Mouse (Mus musculus): ENCODE measurements around the gene Limd2. TPM values are rescaled to one million over a fixed set of nuclear protein-coding genes. Genes with fewer than 3 reads are reported as not detected.
"Not testable (repeated sequence)": the region's sequence is repeated elsewhere in the genome, so short reads cannot be mapped to it uniquely, and the experiment has no call there.

Gene Limd2
- polyA plus RNA-seq, 1 experiment from 2014 or later = 261 TPM

GRCm38 (mm10) chr11:106134580-106135528 lies 25.8 kb downstream of the Limd2 start:
- Histone ChIP-seq H3K4me3 (no peak overlapping the region), H3K9me3 (no peaks in the 10 kb centered on the region), H3K4me1 (peaks cover 13% of the 10 kb centered on the region), H3K27me3 (ENCODE audit: insufficient read depth, poor library complexity, severe bottlenecking) (no peaks in the 10 kb centered on the region), H3K36me3 (peaks cover 24% of the 10 kb centered on the region), H3K27ac (peak overlapping the region; percentile 80)
- WGBS = 19% methylated on average over 8 of the region's 8 CpGs
- DNase-seq (ENCODE audit: low spot score) = peak; percentile 89

GRCm38 (mm10) chr11:106132516-106132915 lies 28.1 kb downstream of the Limd2 start:
- H3K4me1 ChIP-seq = peaks cover 13% of the 10 kb centered on the region
- no peak overlapping the region for H3K27ac ChIP-seq
- H3K36me3 ChIP-seq = peaks cover 34% of the 10 kb centered on the region
- DNase-seq (ENCODE audit: low spot score) = no peak
- no peaks in the 10 kb centered on the region for H3K27me3 ChIP-seq (ENCODE audit: insufficient read depth, poor library complexity, severe bottlenecking)
- H3K4me3 ChIP-seq = no peak overlapping the region
- 91% methylated on average over 5 of the region's 5 CpGs for WGBS
- no peaks in the 10 kb centered on the region for H3K9me3 ChIP-seq

- Histone ChIP-seq H3K9me3 (no peaks in the 10 kb centered on the region), H3K27ac (no peak overlapping the region), H3K4me1 (peaks cover 3% of the 10 kb centered on the region), H3K27me3 (ENCODE audit: insufficient read depth, poor library complexity, severe bottlenecking) (no peaks in the 10 kb centered on the region), H3K4me3 (no peak overlapping the region), H3K36me3 (peaks cover 37% of the 10 kb centered on the region)
- DNase-seq (ENCODE audit: low spot score) = no peak
- 67% methylated on average over 1 of the region's 1 CpGs for WGBS
Measured at GRCm38 (mm10) chr11:106129477-106129876, 31.2 kb downstream of the Limd2 start.

DNA sequence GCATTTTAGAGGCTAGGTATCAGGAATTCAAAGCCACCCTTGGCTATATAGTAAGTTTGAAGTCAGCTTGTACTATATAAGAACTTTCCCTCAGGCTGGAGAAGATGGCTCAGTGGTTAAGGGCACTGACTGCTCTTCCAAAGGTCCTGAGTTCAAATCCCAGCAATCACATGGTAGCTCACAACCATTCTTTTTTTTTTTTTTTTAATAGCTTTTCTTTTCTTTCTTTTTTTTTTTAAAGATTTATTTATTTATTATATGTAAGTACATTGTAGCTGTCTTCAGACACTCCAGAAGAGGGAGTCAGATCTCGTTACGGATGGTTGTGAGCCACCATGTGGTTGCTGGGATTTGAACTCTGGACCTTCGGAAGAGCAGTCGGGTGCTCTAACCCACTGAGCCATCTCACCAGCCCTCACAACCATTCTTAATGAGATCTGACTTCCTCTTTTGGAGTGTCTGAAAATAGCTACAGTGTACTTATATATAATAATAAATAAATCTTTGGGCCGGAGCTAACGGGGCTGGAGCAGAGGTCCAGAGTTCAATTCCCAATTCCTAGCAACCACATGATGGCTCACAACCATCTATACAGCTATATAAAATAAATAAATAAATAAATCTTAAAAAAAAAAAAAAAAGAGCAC lies 33.8 kb downstream of the Limd2 start:
- peaks cover 51% of the 10 kb centered on the region for H3K36me3 ChIP-seq
- not testable (repeated sequence) for H3K4me1 ChIP-seq; DNase-seq (ENCODE audit: low spot score); H3K9me3 ChIP-seq; H3K27ac ChIP-seq; H3K27me3 ChIP-seq (ENCODE audit: insufficient read depth, poor library complexity, severe bottlenecking); H3K4me3 ChIP-seq
- WGBS = 90% methylated on average over 6 of the region's 6 CpGs

DNA sequence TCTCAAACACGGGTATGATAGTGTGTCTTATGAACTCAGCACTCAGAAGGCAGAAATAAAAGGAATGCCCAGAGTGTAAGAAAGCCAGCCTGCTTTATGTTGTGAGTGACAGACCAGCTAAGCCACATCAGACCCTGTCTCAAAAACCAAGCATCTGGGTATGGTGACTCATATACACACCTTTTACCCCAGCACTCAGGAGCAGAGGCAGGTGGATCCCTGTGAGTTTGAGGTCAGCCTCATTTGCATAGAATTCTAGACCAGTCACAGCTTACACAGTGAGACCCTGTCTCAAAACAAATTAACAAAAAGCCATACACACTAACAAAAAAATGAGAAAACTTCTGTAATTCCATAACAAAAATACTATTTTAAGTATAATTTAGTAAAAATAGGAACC lies 34.8 kb downstream of the Limd2 start:
- WGBS = 81% methylated on average over 1 of the region's 1 CpGs
- H3K27ac ChIP-seq = no peak overlapping the region
- no peak overlapping the region for H3K4me3 ChIP-seq
- H3K27me3 ChIP-seq (ENCODE audit: insufficient read depth, poor library complexity, severe bottlenecking) = no peaks in the 10 kb centered on the region
- H3K4me1 ChIP-seq = no peaks in the 10 kb centered on the region
- H3K9me3 ChIP-seq = no peaks in the 10 kb centered on the region
- DNase-seq (ENCODE audit: low spot score) = no peak
- H3K36me3 ChIP-seq = peaks cover 59% of the 10 kb centered on the region

DNA sequence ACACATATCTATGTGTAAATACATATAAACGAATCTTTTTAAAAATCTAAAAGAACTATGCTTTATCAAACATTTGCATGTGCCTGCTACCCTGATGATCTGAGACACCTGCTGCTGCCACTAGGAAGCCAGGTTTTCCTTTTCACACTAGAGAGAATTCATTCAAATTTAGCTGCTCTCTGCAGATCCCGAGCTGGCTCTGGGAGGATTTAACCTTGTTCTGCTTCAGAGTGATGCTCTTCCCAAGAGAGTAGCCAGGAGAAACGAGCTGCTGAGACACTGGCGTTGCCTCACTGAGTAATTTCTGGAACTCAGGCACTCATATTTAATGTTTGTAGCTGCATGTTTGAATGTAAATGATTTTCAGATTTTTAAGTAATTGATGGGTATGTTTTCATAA lies 35.9 kb downstream of the Limd2 start:
- Histone ChIP-seq H3K4me1 (no peaks in the 10 kb centered on the region), H3K27ac (no peak overlapping the region), H3K27me3 (ENCODE audit: insufficient read depth, poor library complexity, severe bottlenecking) (no peaks in the 10 kb centered on the region), H3K36me3 (peaks cover 62% of the 10 kb centered on the region), H3K4me3 (no peak overlapping the region), H3K9me3 (no peaks in the 10 kb centered on the region)
- DNase-seq (ENCODE audit: low spot score) = no peak
- 74% methylated on average over 4 of the region's 4 CpGs for WGBS

DNA sequence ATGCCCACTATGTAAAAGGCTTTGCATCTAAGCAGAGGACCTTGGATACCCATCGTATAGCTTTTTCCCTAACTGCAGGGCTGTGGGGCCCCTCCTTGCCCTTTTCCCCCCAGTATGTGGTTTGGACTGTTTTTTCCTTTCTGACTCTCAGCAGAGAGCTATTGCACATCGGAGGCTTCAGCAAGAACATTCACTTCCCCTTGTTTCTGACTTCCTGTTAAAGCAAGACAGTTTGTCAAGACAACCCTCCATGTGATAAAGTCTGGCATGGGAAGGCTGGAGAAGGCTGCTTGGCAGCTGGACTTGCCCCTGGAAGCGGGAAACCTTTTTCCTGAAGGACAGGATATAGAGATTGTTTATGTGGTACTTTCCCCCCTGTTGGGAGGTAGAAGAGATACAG lies 37.9 kb downstream of the Limd2 start:
- no peak for DNase-seq (ENCODE audit: low spot score)

GRCm38 (mm10) chr11:106122221-106122620 lies 38.4 kb downstream of the Limd2 start:
- Histone ChIP-seq H3K27ac (no peak overlapping the region), H3K36me3 (peaks cover 72% of the 10 kb centered on the region), H3K4me3 (no peak overlapping the region), H3K9me3 (no peaks in the 10 kb centered on the region), H3K4me1 (no peaks in the 10 kb centered on the region), H3K27me3 (ENCODE audit: insufficient read depth, poor library complexity, severe bottlenecking) (no peaks in the 10 kb centered on the region)
- DNase-seq (ENCODE audit: low spot score) = no peak
- 87% methylated on average over 5 of the region's 5 CpGs for WGBS

More for the DNA sequence above, 37.9 kb downstream of the Limd2 start:
- no peaks in the 10 kb centered on the region for H3K4me1 ChIP-seq
- no peaks in the 10 kb centered on the region for H3K27me3 ChIP-seq (ENCODE audit: insufficient read depth, poor library complexity, severe bottlenecking)
- 65% methylated on average over 3 of the region's 3 CpGs for WGBS
- H3K9me3 ChIP-seq = no peaks in the 10 kb centered on the region
- H3K4me3 ChIP-seq = no peak overlapping the region
- peaks cover 67% of the 10 kb centered on the region for H3K36me3 ChIP-seq
- H3K27ac ChIP-seq = no peak overlapping the region

- Histone ChIP-seq H3K4me1 (no peaks in the 10 kb centered on the region), H3K4me3 (no peak overlapping the region), H3K27ac (no peak overlapping the region), H3K36me3 (peaks cover 38% of the 10 kb centered on the region), H3K27me3 (ENCODE audit: insufficient read depth, poor library complexity, severe bottlenecking) (no peaks in the 10 kb centered on the region), H3K9me3 (no peaks in the 10 kb centered on the region)
- DNase-seq (ENCODE audit: low spot score) = no peak
Measured at GRCm38 (mm10) chr11:106111688-106112087, 49.0 kb downstream of the Limd2 start.

Other genes with a start within 250 kb of the Limd2 start
- gene Cyb561, start 207.5 kb downstream of the Limd2 start, polyA plus RNA-seq (2016; fragmentation: Nextera tagmentation; extraction: Ambion mirVana) = 4.1 and 4.6 TPM in 2 replicates
- gene Ace, start 192.9 kb downstream of the Limd2 start, polyA plus RNA-seq (2016; fragmentation: Nextera tagmentation; extraction: Ambion mirVana) = 0.43 and 0.65 TPM in 2 replicates
- gene Ace3, start 166.2 kb downstream of the Limd2 start, polyA plus RNA-seq (2016; fragmentation: Nextera tagmentation; extraction: Ambion mirVana) = not detected in 2 replicates
- gene Kcnh6, start 152.7 kb downstream of the Limd2 start, polyA plus RNA-seq (2016; fragmentation: Nextera tagmentation; extraction: Ambion mirVana) = 0.43 and 0.72 TPM in 2 replicates
- 60.4 and 69.6 TPM in 2 replicates for gene Dcaf7, start 124.0 kb downstream of the Limd2 start, polyA plus RNA-seq (2016; fragmentation: Nextera tagmentation; extraction: Ambion mirVana)
- gene Taco1, start 94.8 kb downstream of the Limd2 start, polyA plus RNA-seq (2016; fragmentation: Nextera tagmentation; extraction: Ambion mirVana) = 11.5 and 11.6 TPM in 2 replicates
- 24.1 and 25.1 TPM in 2 replicates for gene Map3k3, start 76.2 kb downstream of the Limd2 start, polyA plus RNA-seq (2016; fragmentation: Nextera tagmentation; extraction: Ambion mirVana)
- gene Gm10840, start within 50 bp of the Limd2 start, polyA plus RNA-seq (2016; fragmentation: Nextera tagmentation; extraction: Ambion mirVana) = not detected in 2 replicates
- 26.4 and 27.4 TPM in 2 replicates for gene Strada, start 41.3 kb upstream of the Limd2 start, polyA plus RNA-seq (2016; fragmentation: Nextera tagmentation; extraction: Ambion mirVana)
- 85.0 and 91.2 TPM in 2 replicates for gene Ccdc47, start 55.5 kb upstream of the Limd2 start, polyA plus RNA-seq (2016; fragmentation: Nextera tagmentation; extraction: Ambion mirVana)
- 63.7 and 70.3 TPM in 2 replicates for gene Ddx42, start 56.1 kb upstream of the Limd2 start, polyA plus RNA-seq (2016; fragmentation: Nextera tagmentation; extraction: Ambion mirVana)
- gene Ftsj3, start 95.2 kb upstream of the Limd2 start, polyA plus RNA-seq (2016; fragmentation: Nextera tagmentation; extraction: Ambion mirVana) = 55.9 and 71.1 TPM in 2 replicates
- gene Psmc5, start 95.3 kb upstream of the Limd2 start, polyA plus RNA-seq (2016; fragmentation: Nextera tagmentation; extraction: Ambion mirVana) = 330 and 386 TPM in 2 replicates
- gene Smarcd2, start 112.1 kb upstream of the Limd2 start, polyA plus RNA-seq (2016; fragmentation: Nextera tagmentation; extraction: Ambion mirVana) = 20.9 and 36.2 TPM in 2 replicates
- gene Tcam1, start 115.8 kb upstream of the Limd2 start, polyA plus RNA-seq (2016; fragmentation: Nextera tagmentation; extraction: Ambion mirVana) = 0.18 and 0.40 TPM in 2 replicates
- gene Gh, start 141.0 kb upstream of the Limd2 start, polyA plus RNA-seq (2016; fragmentation: Nextera tagmentation; extraction: Ambion mirVana) = not detected in 2 replicates
- 0.39 and 0.87 TPM in 2 replicates for gene Cd79b, start 153.9 kb upstream of the Limd2 start, polyA plus RNA-seq (2016; fragmentation: Nextera tagmentation; extraction: Ambion mirVana)
- gene Scn4a, start 192.4 kb upstream of the Limd2 start, polyA plus RNA-seq (2016; fragmentation: Nextera tagmentation; extraction: Ambion mirVana) = 0.20 and 0.44 TPM in 2 replicates
- gene Prr29, start 204.6 kb upstream of the Limd2 start, polyA plus RNA-seq (2016; fragmentation: Nextera tagmentation; extraction: Ambion mirVana) = 0.11 and 0.21 TPM in 2 replicates
- gene Icam2, start 227.2 kb upstream of the Limd2 start, polyA plus RNA-seq (2016; fragmentation: Nextera tagmentation; extraction: Ambion mirVana) = 58.8 and 69.1 TPM in 2 replicates

Measured in heart, embryonic 10.5 days (tissue).